Mouse (Mus musculus) ovary, postnatal 14 days (tissue): Measurements from ENCODE around the gene Idh2.
"Not testable (repeated sequence)": the region's sequence is repeated elsewhere in the genome, so short reads cannot be mapped to it uniquely, and the experiment has no call there.

Source experiments
- DNase-seq: peaks from one replicate; pipeline ENCODE4 v3.0.0; 2022; ENCODE audit warnings: low spot score

The Idh2 gene

DNA sequence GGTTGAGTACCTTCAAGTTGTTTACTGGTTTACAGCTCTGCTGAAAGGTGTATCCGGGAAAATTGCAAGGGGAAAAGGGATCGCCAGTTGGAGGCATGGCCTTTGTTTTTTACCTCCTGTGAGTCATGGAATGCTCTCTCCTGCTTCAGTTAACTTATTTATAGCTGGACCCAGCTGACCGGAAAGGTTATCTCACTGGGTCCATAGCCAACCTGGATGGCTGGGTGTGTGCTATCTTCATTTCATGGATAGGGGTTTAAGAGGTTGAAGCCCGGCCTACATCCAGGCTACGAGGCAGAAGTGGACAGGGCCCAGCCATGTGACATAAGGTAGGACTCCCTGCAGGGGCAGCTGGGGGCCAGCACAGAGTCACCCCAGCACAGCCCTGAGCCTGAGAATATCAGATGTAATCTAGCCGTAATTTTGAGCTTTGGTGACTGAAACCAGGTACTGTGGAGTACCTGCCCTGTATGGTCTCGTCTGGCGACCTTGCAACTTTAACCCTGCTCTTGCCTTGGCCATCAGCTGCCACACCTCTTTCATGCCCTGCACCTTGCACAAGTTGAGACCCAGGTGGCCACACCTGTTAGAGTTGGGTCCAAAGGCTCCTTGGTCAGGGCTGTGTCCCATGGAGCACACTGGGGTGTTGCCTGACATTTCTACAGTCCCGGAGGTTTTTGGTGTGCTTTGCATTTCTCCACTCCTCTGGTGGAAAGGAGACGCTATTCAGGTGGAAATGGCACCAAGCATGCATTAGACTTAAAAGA, 55.0 kb downstream of the Idh2 start:
- DNase-seq: no peak

DNA sequence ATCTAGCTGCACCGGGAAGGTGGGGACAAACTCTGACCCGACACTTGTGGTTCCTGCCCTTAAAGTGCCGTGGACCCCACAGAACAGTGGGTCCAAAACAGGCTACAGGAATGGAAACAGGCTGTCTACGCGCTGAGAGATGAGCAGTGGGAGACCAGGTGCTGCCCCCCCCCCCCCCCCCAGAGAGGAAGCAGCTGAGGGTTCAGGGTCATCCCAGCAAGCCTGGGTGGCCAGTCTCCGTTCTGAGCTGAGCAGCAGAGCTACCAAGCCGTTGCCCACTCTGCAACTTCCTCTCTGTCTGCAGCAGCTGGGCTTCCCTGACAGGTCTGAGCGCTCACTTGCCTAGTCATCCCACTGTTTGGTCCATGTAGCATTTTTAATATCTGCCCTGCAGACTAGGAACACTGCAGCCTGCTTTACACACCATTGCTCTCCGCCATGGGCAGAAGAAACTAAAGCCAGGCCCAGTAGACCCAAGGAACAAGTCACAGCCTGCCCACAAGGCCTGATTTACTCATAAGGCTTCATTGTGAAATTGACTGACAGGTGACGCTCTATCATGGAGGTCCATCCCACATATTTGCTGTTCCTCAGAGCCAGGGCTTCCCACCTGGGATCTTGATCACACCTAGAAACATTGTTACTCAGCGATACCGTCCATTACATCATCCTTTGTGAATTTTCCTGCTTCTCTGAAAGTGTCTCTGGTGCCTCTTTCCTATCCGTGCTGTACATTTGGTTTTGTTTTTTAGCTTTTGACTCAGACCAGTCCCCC, 55.9 kb downstream of the Idh2 start:
- no peak for DNase-seq

DNA sequence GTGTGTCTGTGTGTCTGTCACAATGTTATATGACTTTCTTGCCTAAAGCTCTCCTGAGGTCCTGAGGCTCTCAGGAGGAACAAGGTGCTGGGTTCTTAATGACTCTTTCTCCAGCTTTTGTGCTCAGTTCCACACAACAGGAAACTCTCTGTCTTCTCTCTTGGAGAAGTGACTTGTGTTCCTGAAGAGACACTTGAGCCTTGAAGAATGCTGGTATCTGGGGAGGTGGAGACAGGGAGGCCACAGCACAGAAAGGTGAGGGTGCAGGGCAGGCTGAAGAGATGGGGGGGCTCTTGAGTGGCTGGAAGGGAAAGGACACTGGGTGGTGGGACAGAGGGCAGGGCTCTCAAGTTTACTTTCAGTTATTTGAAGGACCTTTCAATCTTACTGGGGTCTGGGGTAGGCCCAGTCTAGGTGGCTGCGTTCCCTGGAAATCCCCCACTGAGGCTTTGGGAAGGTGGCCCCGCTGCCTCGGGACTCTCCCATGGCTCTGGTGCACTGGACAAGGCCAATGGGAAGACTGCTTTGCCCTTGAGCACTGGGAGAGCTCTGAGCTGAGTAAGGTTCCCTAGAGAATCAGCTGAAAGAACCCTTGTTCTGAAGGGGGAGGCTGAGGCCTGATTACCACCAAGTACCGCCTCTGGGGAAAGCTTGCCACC, 56.7 kb downstream of the Idh2 start:
- DNase-seq: no peak

DNA sequence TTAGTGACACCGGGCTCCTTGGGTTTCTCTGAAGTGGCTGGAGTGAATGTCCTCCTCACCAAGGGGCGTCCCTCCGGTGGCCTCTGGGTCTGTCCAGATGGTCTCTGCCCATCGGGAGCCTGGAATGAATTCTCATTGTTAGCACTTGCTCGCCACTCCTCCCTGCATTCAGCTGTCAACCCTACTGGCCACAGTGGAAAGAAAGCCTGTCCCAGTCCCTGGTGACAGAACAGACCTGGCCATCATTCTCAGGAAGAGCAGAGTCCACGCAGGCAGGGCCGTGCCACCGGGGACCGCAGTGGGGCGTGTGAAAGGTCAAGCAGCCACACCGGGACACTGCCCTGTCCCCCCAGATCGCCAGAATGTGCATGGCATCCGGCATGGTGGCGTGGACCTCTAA, 57.4 kb downstream of the Idh2 start:
- no peak for DNase-seq

DNA sequence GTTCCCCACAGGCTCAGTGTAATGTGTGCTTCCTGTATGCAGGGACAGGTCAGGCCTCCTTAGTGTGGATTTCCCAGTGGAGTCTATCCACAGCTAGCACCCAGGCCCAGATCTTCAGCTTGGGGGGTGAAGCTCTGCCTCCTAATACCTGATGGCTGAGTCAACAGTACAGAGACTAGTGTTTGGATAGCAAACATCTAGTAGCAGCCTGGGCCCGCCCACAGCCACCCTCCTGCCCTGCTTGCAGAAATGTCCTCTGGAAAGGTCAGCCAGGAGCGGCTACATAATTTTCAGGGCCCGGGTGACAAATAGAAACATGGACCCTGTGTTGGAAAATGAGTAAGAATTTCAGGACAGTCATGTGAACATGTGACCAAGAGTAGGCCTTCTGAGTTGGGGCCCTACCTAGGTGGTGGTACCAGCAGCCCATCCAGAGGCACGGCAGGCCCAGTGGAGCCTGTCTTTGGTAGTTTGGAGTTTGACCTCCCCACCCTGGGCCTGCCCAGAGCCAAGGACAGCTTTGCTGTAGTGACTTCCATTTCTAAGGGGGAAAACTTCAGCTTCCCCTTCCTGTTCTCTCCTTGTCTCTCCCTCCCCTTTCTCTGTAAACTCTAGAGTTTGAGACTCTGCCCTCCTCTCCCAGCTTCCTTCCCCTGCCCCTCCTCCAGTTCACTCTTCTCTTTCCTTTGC, 58.0 kb downstream of the Idh2 start:
- no peak for DNase-seq

DNA sequence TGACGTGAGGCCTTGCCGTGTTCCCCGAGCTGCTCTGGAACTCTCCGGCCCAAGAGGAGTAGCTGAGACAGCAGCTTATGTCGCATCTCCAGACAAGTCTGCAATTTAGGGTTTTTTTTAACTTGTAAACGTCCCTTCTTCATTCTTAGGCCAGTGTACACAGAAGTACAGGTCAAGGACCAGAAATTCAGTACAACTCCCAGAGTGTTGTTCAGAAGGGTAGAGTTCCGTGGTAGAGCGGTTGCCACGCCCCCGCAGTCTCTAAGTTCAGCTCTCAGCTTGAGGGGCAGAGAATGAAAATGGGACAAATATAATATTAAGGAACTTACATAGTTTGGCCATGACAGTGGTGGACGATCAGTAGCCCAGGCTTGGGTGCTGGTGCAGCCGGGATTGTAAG, 59.4 kb downstream of the Idh2 start:
- no peak for DNase-seq

DNA sequence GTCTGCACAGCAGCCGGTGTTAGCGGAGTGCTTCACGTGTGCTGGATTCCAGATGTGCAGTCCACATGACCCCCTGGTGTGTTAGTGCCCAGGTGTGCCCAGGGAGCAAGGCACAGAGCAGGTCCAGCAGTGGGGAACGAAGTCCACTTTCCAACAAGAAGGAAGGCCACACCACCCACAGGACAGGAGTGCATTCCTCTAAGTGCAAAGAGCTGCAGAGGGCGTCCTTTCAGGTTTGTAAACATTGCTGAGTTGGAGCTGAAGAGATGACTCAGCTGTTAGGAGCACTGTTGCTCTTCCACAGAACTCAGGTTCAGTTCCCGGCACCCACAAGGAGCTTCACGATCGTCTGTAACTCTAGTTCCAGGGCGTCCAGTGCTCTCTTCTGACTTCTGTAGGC, 62.0 kb downstream of the Idh2 start:
- no peak for DNase-seq

DNA sequence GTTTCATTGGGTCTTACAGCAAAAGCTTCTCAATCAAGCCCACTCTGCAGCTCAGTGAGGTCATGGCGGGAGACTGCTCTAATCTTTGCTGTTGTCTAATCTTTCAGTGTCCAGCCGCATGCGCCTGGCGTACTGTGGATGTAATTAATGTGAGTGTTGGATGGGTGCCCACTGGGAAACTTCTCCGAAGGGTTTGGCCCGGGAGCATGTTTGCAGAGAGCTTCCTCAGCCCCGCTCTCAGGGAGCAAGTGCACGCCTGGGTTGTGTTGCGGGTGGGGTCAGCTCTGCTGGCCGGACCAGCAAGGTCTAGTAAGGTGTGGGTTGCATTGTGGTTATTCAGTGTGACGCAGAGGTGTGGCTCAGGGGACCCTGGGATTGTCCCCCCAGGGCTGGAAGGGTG, 62.9 kb downstream of the Idh2 start:
- DNase-seq: peak; percentile 62

DNA sequence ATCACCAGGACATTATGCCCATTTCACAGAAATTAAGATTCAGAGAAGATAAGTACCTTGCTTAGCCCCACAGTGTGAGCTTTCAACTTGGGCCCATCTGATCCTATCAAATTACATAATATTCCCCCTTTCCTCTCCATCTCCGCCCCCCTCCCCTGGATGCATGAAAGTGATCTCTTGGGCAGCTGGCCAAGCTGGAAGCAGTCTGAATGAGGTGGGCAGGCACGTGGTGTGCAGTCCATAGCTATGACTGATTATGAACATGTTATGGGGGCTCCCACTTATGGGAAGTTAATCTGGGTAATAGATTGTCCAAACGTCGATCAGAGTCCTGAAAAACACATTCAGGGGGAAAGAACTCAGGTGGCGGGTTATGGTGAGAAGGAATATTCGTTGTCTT, 63.4 kb downstream of the Idh2 start:
- DNase-seq: no peak

DNA sequence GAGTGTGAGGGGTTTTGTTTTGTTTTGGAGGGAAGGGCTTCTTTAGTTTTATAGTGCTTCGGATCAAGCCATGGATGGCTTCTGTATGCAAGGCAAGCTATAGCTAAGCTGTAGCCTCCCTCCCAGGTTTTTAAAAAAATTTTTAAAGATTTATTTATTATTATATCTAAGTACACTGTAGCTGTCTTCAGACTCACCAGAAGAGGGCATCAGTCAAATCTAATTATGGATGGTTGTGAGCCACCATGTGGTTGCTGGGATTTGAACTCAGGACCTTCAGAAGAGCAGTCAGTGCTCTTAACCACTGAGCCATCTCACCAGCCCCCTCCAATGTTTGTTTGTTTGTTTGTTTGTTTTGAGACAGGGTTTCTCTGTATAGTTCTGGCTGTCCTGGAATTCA, 64.8 kb downstream of the Idh2 start:
- not testable (repeated sequence) for DNase-seq

DNA sequence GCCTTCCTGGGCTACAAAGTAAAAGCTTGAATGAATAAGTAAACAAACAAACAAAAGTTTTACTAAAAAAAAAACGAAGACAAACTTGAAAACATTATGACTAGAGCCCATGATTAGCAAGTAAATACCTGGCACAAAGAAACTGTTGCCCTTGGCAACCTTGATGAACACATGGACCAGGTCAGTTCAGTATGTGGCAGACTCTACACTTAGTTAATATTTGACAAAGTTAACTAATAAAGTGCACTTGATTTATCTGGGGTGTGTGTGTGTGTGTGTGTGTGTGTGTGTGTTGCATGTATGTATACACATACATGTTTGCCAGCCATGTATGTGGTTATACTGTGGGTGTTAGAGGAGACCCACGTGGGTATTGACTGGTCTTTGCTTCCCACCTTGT, 65.4 kb downstream of the Idh2 start:
- no peak for DNase-seq

DNA sequence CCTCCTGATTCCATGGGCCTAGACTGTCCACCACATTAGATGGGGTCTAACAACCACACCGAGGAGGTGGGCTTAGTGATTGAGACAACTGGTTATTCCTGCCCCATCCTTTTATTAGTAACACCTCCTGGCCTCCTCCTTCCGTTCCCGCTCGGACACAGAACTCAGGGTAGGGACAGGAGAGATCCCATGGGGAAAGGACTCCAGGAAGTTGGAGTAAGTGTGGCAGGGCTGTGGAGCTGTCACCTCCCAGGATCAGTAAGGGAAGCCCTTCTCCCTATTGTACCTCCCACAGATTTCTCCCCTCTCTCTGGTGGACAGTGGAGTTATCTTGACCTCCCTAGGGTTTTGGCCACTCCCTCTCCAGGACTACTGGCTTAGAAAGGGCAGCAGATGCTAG, 68.2 kb downstream of the Idh2 start:
- DNase-seq: no peak
